In the genomic region with DNA sequence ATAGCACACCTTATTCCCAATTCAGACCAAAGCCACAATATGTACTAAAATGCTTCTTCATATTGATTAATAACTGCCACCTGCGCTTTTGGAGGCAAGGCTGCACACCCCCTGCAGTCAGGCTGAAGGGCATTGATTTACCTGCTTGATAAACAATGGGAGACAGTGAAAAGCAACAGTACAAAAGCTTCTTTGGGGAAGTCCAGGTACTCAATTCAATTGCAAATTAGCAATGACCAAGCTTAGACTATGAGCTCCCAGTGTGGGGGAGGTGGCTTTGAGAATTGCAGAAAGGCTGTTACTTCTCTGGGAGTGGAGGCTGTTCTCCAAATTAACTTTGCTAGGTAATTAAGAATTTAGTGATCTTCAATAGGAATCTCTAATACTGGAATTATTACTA, we compare ENCODE assay signal across 24 mouse cellular contexts.
A peak's percentile ranks its signal among the peaks of the same experiment; 100 is the strongest.
DNase-seq lines count a peak whose midpoint lies in the region; ATAC-seq lines count a peak whose summit lies in the region.
"Had no signal": no experiment of that assay in that cellular context is flagged by ENCODE, and none has a peak within 500 bp of the region (broad histone marks: within the 10 kb centered on the region; RNA-seq: fewer than 3 reads in every experiment).

No protein-coding gene starts in this region.

- no peaks in the 10 kb centered on the region for H3K9me3 ChIP-seq in midbrain, embryonic 11.5 days (ENCODE audit: control insufficient read depth, low read length)
- no peaks in the 10 kb centered on the region for H3K9me3 ChIP-seq in midbrain, embryonic 16.5 days (replicated peaks; ENCODE audit: control insufficient read depth, low read length, poor library complexity, severe bottlenecking)
- no peaks in the 10 kb centered on the region for H3K9me3 ChIP-seq in heart, embryonic 11.5 days (replicated peaks; ENCODE audit: control insufficient read depth, low read length)
- H3K9me3 ChIP-seq: embryonic facial prominence, embryonic 10.5 days; embryonic facial prominence, embryonic 12.5 days; forebrain, embryonic 15.5 days had no signal

- no peak overlapping the region for H3K4me2 ChIP-seq in midbrain, embryonic 11.5 days
- no peak overlapping the region for H3K4me2 ChIP-seq in midbrain, embryonic 16.5 days (ENCODE audit: low read length)
- no peak overlapping the region for H3K4me2 ChIP-seq in heart, embryonic 11.5 days
- H3K4me2 ChIP-seq: embryonic facial prominence, embryonic 12.5 days; forebrain, embryonic 13.5 days; forebrain, embryonic 15.5 days had no signal

- no peaks in the 10 kb centered on the region for H3K4me1 ChIP-seq in midbrain, embryonic 11.5 days (ENCODE audit: control insufficient read depth, insufficient read depth, low read length)
- no peaks in the 10 kb centered on the region for H3K4me1 ChIP-seq in midbrain, embryonic 16.5 days (ENCODE audit: control insufficient read depth, insufficient read depth, low read length)
- H3K4me1 ChIP-seq in heart, embryonic 11.5 days (ENCODE audit: control insufficient read depth, insufficient read depth, low read length) = no peaks in the 10 kb centered on the region
- H3K4me1 ChIP-seq: embryonic facial prominence, embryonic 10.5 days; embryonic facial prominence, embryonic 12.5 days; forebrain, embryonic 13.5 days; forebrain, embryonic 15.5 days had no signal

- WGBS in midbrain, embryonic 11.5 days = 85% methylated on average over 1 of the region's 1 CpGs
- 73% methylated on average over 1 of the region's 1 CpGs for WGBS in midbrain, embryonic 16.5 days
- 55% methylated on average over 1 of the region's 1 CpGs for WGBS in heart, embryonic 11.5 days (ENCODE audit: insufficient replicate concordance)

- H3K27ac ChIP-seq in midbrain, embryonic 11.5 days (ENCODE audit: low read depth, low read length) = no peak overlapping the region
- no peak overlapping the region for H3K27ac ChIP-seq in midbrain, embryonic 16.5 days (ENCODE audit: low read length)
- no peak overlapping the region for H3K27ac ChIP-seq in heart, embryonic 11.5 days (ENCODE audit: low read depth, low read length)
- H3K27ac ChIP-seq: embryonic facial prominence, embryonic 10.5 days; embryonic facial prominence, embryonic 12.5 days; forebrain, embryonic 13.5 days; forebrain, embryonic 15.5 days had no signal

- no peaks in the 10 kb centered on the region for H3K36me3 ChIP-seq in midbrain, embryonic 11.5 days (ENCODE audit: control insufficient read depth, insufficient read depth, low read length)
- H3K36me3 ChIP-seq in midbrain, embryonic 16.5 days (ENCODE audit: control insufficient read depth, insufficient read depth, low read length) = no peaks in the 10 kb centered on the region
- no peaks in the 10 kb centered on the region for H3K36me3 ChIP-seq in heart, embryonic 11.5 days (ENCODE audit: control insufficient read depth, insufficient read depth, low read length)
- H3K36me3 ChIP-seq: embryonic facial prominence, embryonic 10.5 days; embryonic facial prominence, embryonic 12.5 days; forebrain, embryonic 15.5 days; G1E had no signal

- no peak for ATAC-seq in midbrain, embryonic 11.5 days (ENCODE audit: low FRiP score)
- no peak for ATAC-seq in midbrain, embryonic 16.5 days
- ATAC-seq in heart, embryonic 11.5 days (replicated peaks; ENCODE audit: insufficient number of reproducible peaks, low FRiP score, low TSS enrichment) = no peak
- ATAC-seq: activated CD4-positive, CD25-positive, alpha-beta regulatory T cell, adult 4 months; CD4-positive, CD25-positive, alpha-beta regulatory T cell, adult 4 months; forebrain, embryonic 13.5 days; forebrain, embryonic 15.5 days; forebrain, postnatal 0 days; Patski had no signal

- no peak overlapping the region for H3K9ac ChIP-seq in midbrain, embryonic 11.5 days (ENCODE audit: low read length)
- H3K9ac ChIP-seq in midbrain, embryonic 16.5 days (ENCODE audit: low read depth, low read length) = no peak overlapping the region
- no peak overlapping the region for H3K9ac ChIP-seq in heart, embryonic 11.5 days (ENCODE audit: low read depth, low read length)
- H3K9ac ChIP-seq: embryonic facial prominence, embryonic 12.5 days; forebrain, embryonic 13.5 days; forebrain, embryonic 15.5 days; forebrain, postnatal 0 days had no signal

- peak; percentile 37 for DNase-seq in midbrain, embryonic 11.5 days (ENCODE audit: low spot score, missing footprints)
- DNase-seq in R1 (ENCODE audit: low read depth, low spot score) = peak; percentile 90
- no peak for DNase-seq in gastrocnemius, adult 18-20 months (ENCODE audit: low spot score)
- DNase-seq: adrenal gland, adult 8-10 months; adrenal gland, postnatal 14 days; adrenal gland, postnatal 36 days; B cell, adult 2 months; cerebellum, adult 11-12 months; cerebellum, adult 2 months; cerebellum, adult 9-10 months; cerebellum, postnatal 10 days; cerebellum, postnatal 25 days; forebrain, postnatal 0 days had no signal

- H3K27me3 ChIP-seq in midbrain, embryonic 11.5 days (ENCODE audit: control insufficient read depth, insufficient read depth, low read length) = no peaks in the 10 kb centered on the region
- no peaks in the 10 kb centered on the region for H3K27me3 ChIP-seq in midbrain, embryonic 16.5 days (ENCODE audit: control insufficient read depth, insufficient read depth, low read depth, low read length)
- no peaks in the 10 kb centered on the region for H3K27me3 ChIP-seq in heart, embryonic 11.5 days (ENCODE audit: control insufficient read depth, insufficient read depth, low read length)
- H3K27me3 ChIP-seq: CH12.LX; embryonic facial prominence, embryonic 12.5 days; forebrain, embryonic 13.5 days; forebrain, embryonic 15.5 days; Patski had no signal

- H3K4me3 ChIP-seq in midbrain, embryonic 11.5 days (ENCODE audit: low read depth, low read length) = no peak overlapping the region
- H3K4me3 ChIP-seq in midbrain, embryonic 16.5 days (ENCODE audit: low read depth, low read length) = no peak overlapping the region
- H3K4me3 ChIP-seq in heart, embryonic 11.5 days (ENCODE audit: low read depth, low read length) = no peak overlapping the region
- H3K4me3 ChIP-seq: embryonic facial prominence, embryonic 10.5 days; embryonic facial prominence, embryonic 12.5 days; forebrain, embryonic 13.5 days; forebrain, embryonic 15.5 days had no signal
